Comparison of ENCODE assay signal across 13 mouse cellular contexts in the genomic region with DNA sequence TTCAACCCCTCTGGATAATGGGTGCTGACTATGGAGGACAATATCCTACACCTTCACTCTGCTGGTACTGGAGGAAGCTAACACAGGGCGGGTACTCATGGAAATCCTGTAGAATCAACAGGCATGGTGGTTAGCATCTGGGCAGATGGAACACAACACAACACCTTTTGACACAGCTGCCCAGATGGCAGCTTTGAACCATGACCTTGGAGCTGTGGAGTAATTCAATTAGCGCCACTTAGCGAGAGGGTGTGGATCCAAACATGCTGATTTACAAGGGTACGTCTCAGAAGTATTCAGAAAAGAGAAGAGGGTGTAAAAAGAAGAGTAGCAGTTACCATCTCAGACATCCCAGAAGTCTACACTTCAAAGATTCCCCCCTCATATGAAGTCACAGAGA.
"Had no signal": no experiment of that assay in that cellular context is flagged by ENCODE, and none has a peak within 500 bp of the region (broad histone marks: within the 10 kb centered on the region; RNA-seq: fewer than 3 reads in every experiment).

No protein-coding gene starts in this region.

- H3K27me3 ChIP-seq: kidney, embryonic 15.5 days; midbrain, embryonic 12.5 days; stomach, embryonic 15.5 days had no signal

- H3K4me2 ChIP-seq: kidney, embryonic 15.5 days; midbrain, embryonic 12.5 days; stomach, embryonic 15.5 days had no signal

- H3K4me1 ChIP-seq: midbrain, embryonic 12.5 days; stomach, embryonic 15.5 days had no signal

- H3K27ac ChIP-seq: kidney, embryonic 15.5 days; left cerebral cortex, adult 2 months; limb, embryonic 10.5 days; midbrain, embryonic 12.5 days; stomach, embryonic 15.5 days had no signal

- ATAC-seq: lung, postnatal 0 days had no signal

- H3K9ac ChIP-seq: kidney, embryonic 15.5 days; midbrain, embryonic 12.5 days; stomach, embryonic 15.5 days had no signal

- H3K9me3 ChIP-seq: kidney, embryonic 15.5 days; limb, embryonic 10.5 days; midbrain, embryonic 12.5 days; stomach, embryonic 15.5 days had no signal

- H3K4me3 ChIP-seq: kidney, embryonic 15.5 days; left cerebral cortex, adult 2 months; limb, embryonic 10.5 days; midbrain, embryonic 12.5 days; stomach, embryonic 15.5 days had no signal

- H3K36me3 ChIP-seq: kidney, embryonic 15.5 days; limb, embryonic 10.5 days; midbrain, embryonic 12.5 days; stomach, embryonic 15.5 days had no signal

- DNase-seq: kidney, adult 11 months; kidney, postnatal 14 days; lung, adult 2 months; lung, postnatal 4 days; right cerebral cortex, postnatal 14 days; thymus, adult 2 months; thymus, postnatal 25 days had no signal
